Mouse (Mus musculus): ENCODE measurements at regions not wholly inside any gene's neighbourhood (a gene's known extent, or its start where the extent isn't known, plus 50 kb on each side); places are given as distances from the start of the nearest gene placed in this dataset.

GRCm38 (mm10) chr4:95318561-95318960 is 238.7 kb upstream of the Fggy start:
- peaks cover 28% of the 10 kb centered on the region for H3K4me1 ChIP-seq (replicated peaks)
- no peaks in the 10 kb centered on the region for H3K36me3 ChIP-seq
- ATAC-seq (ENCODE audit: insufficient number of reproducible peaks, insufficient read depth, low FRiP score, low TSS enrichment, low read depth), result no peak
- H3K4me3 ChIP-seq (replicated peaks), result no peak overlapping the region
- H3K27me3 ChIP-seq, result no peaks in the 10 kb centered on the region
- 18% methylated on average over 1 of the region's 1 CpGs for WGBS
- H3K27ac ChIP-seq, result peak overlapping the region; percentile 90
- H3K4me2 ChIP-seq, result no peak overlapping the region
- H3K9ac ChIP-seq (replicated peaks), result no peak overlapping the region
- no peaks in the 10 kb centered on the region for H3K9me3 ChIP-seq

GRCm38 (mm10) chr4:95319036-95319435 is 238.3 kb upstream of the Fggy start:
- Histone ChIP-seq H3K27me3 (no peaks in the 10 kb centered on the region), H3K9ac (replicated peaks) (no peak overlapping the region), H3K27ac (peak overlapping the region; percentile 90), H3K4me3 (replicated peaks) (no peak overlapping the region), H3K36me3 (no peaks in the 10 kb centered on the region), H3K4me2 (no peak overlapping the region), H3K4me1 (replicated peaks) (peaks cover 28% of the 10 kb centered on the region), H3K9me3 (no peaks in the 10 kb centered on the region)
- WGBS, result 24% methylated on average over 6 of the region's 6 CpGs
- ATAC-seq (ENCODE audit: insufficient number of reproducible peaks, insufficient read depth, low FRiP score, low TSS enrichment, low read depth), result no peak

GRCm38 (mm10) chr4:95325861-95326260 is 231.4 kb upstream of the Fggy start:
- WGBS, result 60% methylated on average over 1 of the region's 1 CpGs
- no peak for ATAC-seq (ENCODE audit: insufficient number of reproducible peaks, insufficient read depth, low FRiP score, low TSS enrichment, low read depth)

GRCm38 (mm10) chr4:95339822-95340221 is 217.5 kb upstream of the Fggy start:
- H3K9me3 ChIP-seq, result peaks cover 5% of the 10 kb centered on the region; the same call in 1 of the 2 replicates
- no peaks in the 10 kb centered on the region for H3K27me3 ChIP-seq
- H3K27ac ChIP-seq, result no peak overlapping the region
- no peak overlapping the region for H3K4me3 ChIP-seq (replicated peaks)
- 76% methylated on average over 2 of the region's 2 CpGs for WGBS
- no peak overlapping the region for H3K4me2 ChIP-seq
- no peak for ATAC-seq (ENCODE audit: insufficient number of reproducible peaks, insufficient read depth, low FRiP score, low TSS enrichment, low read depth)
- H3K36me3 ChIP-seq, result no peaks in the 10 kb centered on the region
- H3K4me1 ChIP-seq (replicated peaks), result no peaks in the 10 kb centered on the region
- H3K9ac ChIP-seq (replicated peaks), result no peak overlapping the region

More at GRCm38 (mm10) chr4:95325861-95326260, 231.4 kb upstream of the Fggy start:
- no peak overlapping the region for H3K27ac ChIP-seq
- H3K9ac ChIP-seq (replicated peaks), result no peak overlapping the region
- no peak overlapping the region for H3K4me2 ChIP-seq
- H3K9me3 ChIP-seq, result no peaks in the 10 kb centered on the region
- no peak overlapping the region for H3K4me3 ChIP-seq (replicated peaks)
- H3K36me3 ChIP-seq, result no peaks in the 10 kb centered on the region
- no peaks in the 10 kb centered on the region for H3K4me1 ChIP-seq (replicated peaks)
- no peaks in the 10 kb centered on the region for H3K27me3 ChIP-seq

- Histone ChIP-seq H3K36me3 (no peaks in the 10 kb centered on the region), H3K4me2 (no peak overlapping the region), H3K4me3 (replicated peaks) (no peak overlapping the region), H3K9ac (replicated peaks) (no peak overlapping the region), H3K27me3 (no peaks in the 10 kb centered on the region), H3K27ac (no peak overlapping the region), H3K4me1 (replicated peaks) (peaks cover 2% of the 10 kb centered on the region; the same call in 1 of the 2 replicates), H3K9me3 (peaks cover 5% of the 10 kb centered on the region; the same call in 1 of the 2 replicates)
- ATAC-seq (ENCODE audit: insufficient number of reproducible peaks, insufficient read depth, low FRiP score, low TSS enrichment, low read depth), result no peak
- WGBS, result 76% methylated on average over 3 of the region's 3 CpGs
Observed at GRCm38 (mm10) chr4:95340926-95341325, 216.4 kb upstream of the Fggy start.

- H3K36me3 ChIP-seq, result no peaks in the 10 kb centered on the region
- H3K4me2 ChIP-seq, result no peak overlapping the region
- H3K9ac ChIP-seq (replicated peaks), result no peak overlapping the region
- peaks cover 13% of the 10 kb centered on the region for H3K4me1 ChIP-seq (replicated peaks)
- no peak overlapping the region for H3K4me3 ChIP-seq (replicated peaks)
- WGBS, result 40% methylated on average over 3 of the region's 3 CpGs
- 0 out of 2 replicates have a peak overlapping the region, but pooled peaks have one; percentile 23 for H3K27ac ChIP-seq
- peak; percentile 52; the same call in 1 of the 2 replicates for ATAC-seq (ENCODE audit: insufficient number of reproducible peaks, insufficient read depth, low FRiP score, low TSS enrichment, low read depth)
- no peaks in the 10 kb centered on the region for H3K9me3 ChIP-seq
- no peaks in the 10 kb centered on the region for H3K27me3 ChIP-seq
Observed at GRCm38 (mm10) chr4:95346722-95347197, 210.5 kb upstream of the Fggy start.

- H3K9me3 ChIP-seq, result no peaks in the 10 kb centered on the region
- peaks cover 13% of the 10 kb centered on the region for H3K4me1 ChIP-seq (replicated peaks)
- H3K27ac ChIP-seq, result no peak overlapping the region
- 92% methylated on average over 2 of the region's 2 CpGs for WGBS
- H3K4me2 ChIP-seq, result no peak overlapping the region
- no peaks in the 10 kb centered on the region for H3K36me3 ChIP-seq
- H3K9ac ChIP-seq (replicated peaks), result no peak overlapping the region
- ATAC-seq (ENCODE audit: insufficient number of reproducible peaks, insufficient read depth, low FRiP score, low TSS enrichment, low read depth), result no peak
- H3K27me3 ChIP-seq, result no peaks in the 10 kb centered on the region
- H3K4me3 ChIP-seq (replicated peaks), result no peak overlapping the region
Observed at GRCm38 (mm10) chr4:95347436-95347835, 209.9 kb upstream of the Fggy start.

- Histone ChIP-seq H3K27me3 (no peaks in the 10 kb centered on the region), H3K36me3 (no peaks in the 10 kb centered on the region), H3K27ac (no peak overlapping the region), H3K4me2 (no peak overlapping the region), H3K9me3 (no peaks in the 10 kb centered on the region), H3K4me1 (replicated peaks) (peaks cover 15% of the 10 kb centered on the region), H3K4me3 (replicated peaks) (no peak overlapping the region), H3K9ac (replicated peaks) (no peak overlapping the region)
- WGBS, result 77% methylated on average over 4 of the region's 4 CpGs
- ATAC-seq (ENCODE audit: insufficient number of reproducible peaks, insufficient read depth, low FRiP score, low TSS enrichment, low read depth), result no peak
Observed at GRCm38 (mm10) chr4:95348405-95349123, 208.7 kb upstream of the Fggy start.

GRCm38 (mm10) chr4:95353894-95354319 is 203.4 kb upstream of the Fggy start:
- Histone ChIP-seq H3K27me3 (no peaks in the 10 kb centered on the region), H3K4me2 (no peak overlapping the region), H3K4me1 (replicated peaks) (peaks cover 11% of the 10 kb centered on the region), H3K4me3 (replicated peaks) (no peak overlapping the region), H3K9ac (replicated peaks) (no peak overlapping the region), H3K9me3 (no peaks in the 10 kb centered on the region), H3K27ac (no peak overlapping the region), H3K36me3 (no peaks in the 10 kb centered on the region)
- no peak for ATAC-seq (ENCODE audit: insufficient number of reproducible peaks, insufficient read depth, low FRiP score, low TSS enrichment, low read depth)
- 43% methylated on average over 7 of the region's 7 CpGs for WGBS

- Histone ChIP-seq H3K4me2 (no peak overlapping the region), H3K27ac (no peak overlapping the region), H3K4me3 (replicated peaks) (no peak overlapping the region), H3K4me1 (replicated peaks) (peaks cover 8% of the 10 kb centered on the region), H3K27me3 (no peaks in the 10 kb centered on the region), H3K9me3 (no peaks in the 10 kb centered on the region), H3K36me3 (no peaks in the 10 kb centered on the region), H3K9ac (replicated peaks) (no peak overlapping the region)
- ATAC-seq (ENCODE audit: insufficient number of reproducible peaks, insufficient read depth, low FRiP score, low TSS enrichment, low read depth), result no peak
- 65% methylated on average over 2 of the region's 2 CpGs for WGBS
Observed at GRCm38 (mm10) chr4:95358674-95359073, 198.6 kb upstream of the Fggy start.

- Histone ChIP-seq H3K4me3 (replicated peaks) (no peak overlapping the region), H3K4me2 (no peak overlapping the region), H3K9ac (replicated peaks) (no peak overlapping the region), H3K27me3 (no peaks in the 10 kb centered on the region), H3K36me3 (no peaks in the 10 kb centered on the region), H3K9me3 (no peaks in the 10 kb centered on the region), H3K27ac (no peak overlapping the region), H3K4me1 (replicated peaks) (no peaks in the 10 kb centered on the region)
- ATAC-seq (ENCODE audit: insufficient number of reproducible peaks, insufficient read depth, low FRiP score, low TSS enrichment, low read depth), result no peak
- 58% methylated on average over 3 of the region's 3 CpGs for WGBS
Observed at GRCm38 (mm10) chr4:95360336-95360967, 196.9 kb upstream of the Fggy start.

All from limb, embryonic 12.5 days (tissue).